Mouse (Mus musculus): ENCODE measurements around the gene Smad3.

- TF ChIP-seq CTCF (IDR thresholded peaks at IDR 0.05; ENCODE audit: insufficient read depth, low read length) (no peak), POLR2A (IDR thresholded peaks at IDR 0.05; ENCODE audit: borderline replicate concordance, extremely low read depth, low read depth, low read length) (no peak)
These were observed 38.6 kb upstream of the Smad3 start for GRCm38 (mm10) chr9:63796429-63796828.
